Mouse (Mus musculus) G1E (cell line): ENCODE results near the gene Cckbr.

Experiments used
- CTCF ChIP-seq: IDR thresholded peaks from 2 replicates; pipeline ENCODE4 v1.5.1; 2012; ENCODE audit warnings: low read depth, low read length, inconsistent platforms, mixed read lengths
- GATA1 ChIP-seq: IDR thresholded peaks from 2 replicates; pipeline ENCODE4 v1.6.1; 2012; ENCODE audit warnings: borderline replicate concordance, low read length, inconsistent platforms, mixed read lengths
- TAL1 ChIP-seq: conservative IDR thresholded peaks from 2 replicates; pipeline ENCODE4 v1.6.1; 2012; ENCODE audit warnings: low read depth, low read length, inconsistent platforms, mixed read lengths

GRCm38 (mm10) chr7:105482426-105482825 lies 56.9 kb downstream of the Cckbr start:
- TF ChIP-seq CTCF (no peak), TAL1 (no peak), GATA1 (no peak)
